Mouse (Mus musculus) forebrain, embryonic 15.5 days (tissue): ENCODE data around the gene Cd3e. TPM values are rescaled to one million over a fixed set of nuclear protein-coding genes. Genes with fewer than 3 reads are reported as not detected.
"Not testable (repeated sequence)": the region's sequence is repeated elsewhere in the genome, so short reads cannot be mapped to it uniquely, and the experiment has no call there.

ENCODE experiments used
- ATAC-seq: fragments of 200-750 bp; cut with Nextera tagmentation; replicated peaks from 2 replicates; pipeline ENCODE4 v1.8.0; 2017; ENCODE audit warnings: mild to moderate bottlenecking, moderate TSS enrichment, moderate library complexity
- H3K27ac ChIP-seq: fragments of 300-500 bp; sonication (generic); replicated peaks from 2 replicates; pipeline ENCODE4 v1.5.1; 2015; ENCODE audit warnings: mild to moderate bottlenecking, inconsistent platforms
- H3K27me3 ChIP-seq: fragments of 300-500 bp; sonication (generic); 2 replicates; pipeline ENCODE4 v1.6.1; 2015; ENCODE audit warnings: inconsistent platforms
- H3K36me3 ChIP-seq: fragments of 300-500 bp; sonication (generic); 2 replicates; pipeline ENCODE4 v1.6.1; 2015; ENCODE audit warnings: mild to moderate bottlenecking, inconsistent platforms
- H3K4me1 ChIP-seq: fragments of 300-500 bp; sonication (generic); 2 replicates; pipeline ENCODE4 v1.6.1; 2015; ENCODE audit warnings: inconsistent platforms
- H3K4me2 ChIP-seq: fragments of 300-500 bp; sonication (generic); replicated peaks from 2 replicates; pipeline ENCODE4 v1.6.1; 2015; ENCODE audit warnings: mild to moderate bottlenecking, inconsistent platforms
- H3K4me3 ChIP-seq: fragments of 300-500 bp; sonication (generic); 2 replicates; pipeline ENCODE4 v1.5.1; 2015; ENCODE audit warnings: mild to moderate bottlenecking, inconsistent platforms
- H3K9ac ChIP-seq: fragments of 300-500 bp; sonication (generic); replicated peaks from 2 replicates; pipeline ENCODE4 v1.6.1; 2015; ENCODE audit warnings: mild to moderate bottlenecking, inconsistent platforms
- H3K9me3 ChIP-seq: fragments of 300-500 bp; sonication (generic); 2 replicates; pipeline ENCODE4 v1.6.1; 2016; ENCODE audit warnings: inconsistent platforms
- WGBS: fragments of 180-500 bp; shearing (Covaris S2); methylation state at CpG from one replicate; pipeline ENCODE4 v1.1.7; 2015; ENCODE audit warnings: mixed read lengths; 5-methylcytosine and 5-hydroxymethylcytosine counted together
- polyA plus RNA-seq: library from polyadenylated mRNA; unstranded; fragments of >200 nt; fragmentation: Nextera tagmentation; extraction: Ambion mirVana; gene quantifications from 2 replicates; pipeline ENCODE4 v1.2.1, GENCODE M21; 2015

Gene Cd3e
- polyA plus RNA-seq, 1 experiment from 2014 or later: not detected

- Histone ChIP-seq H3K4me3 (no peak within 1 kb of the TSS), H3K9me3 (no peaks in the 10 kb centered on the region), H3K4me1 (no peaks in the 10 kb centered on the region), H3K27me3 (peaks cover 59% of the 10 kb centered on the region), H3K4me2 (no peak within 1 kb of the TSS), H3K9ac (no peak within 1 kb of the TSS), H3K27ac (no peak within 1 kb of the TSS), H3K36me3 (no peaks in the 10 kb centered on the region)
- no peak for ATAC-seq
- WGBS: 63% methylated on average over 5 of the region's 5 CpGs
These were observed 30.1 kb upstream of the Cd3e start, which contains the start of gene Mpzl2 for GRCm38 (mm10) chr9:45039499-45039898. Mpzl2 (plus strand) TSS chr9:45039799.

- H3K36me3 ChIP-seq, H3K4me2 ChIP-seq, H3K9me3 ChIP-seq, H3K27ac ChIP-seq, ATAC-seq, H3K9ac ChIP-seq, H3K4me1 ChIP-seq, H3K4me3 ChIP-seq: not testable (repeated sequence)
- peaks cover 45% of the 10 kb centered on the region for H3K27me3 ChIP-seq
- WGBS: 87% methylated on average over 1 of the region's 1 CpGs
These were observed 28.4 kb upstream of the Cd3e start for GRCm38 (mm10) chr9:45037803-45038202.

GRCm38 (mm10) chr9:45034526-45034925, 25.1 kb upstream of the Cd3e start:
- Histone ChIP-seq H3K27ac (no peak overlapping the region), H3K9me3 (no peaks in the 10 kb centered on the region), H3K36me3 (no peaks in the 10 kb centered on the region), H3K9ac (no peak overlapping the region), H3K4me2 (no peak overlapping the region), H3K4me1 (no peaks in the 10 kb centered on the region), H3K4me3 (no peak overlapping the region), H3K27me3 (peaks cover 12% of the 10 kb centered on the region; the same call in 1 of the 2 replicates)
- WGBS: 82% methylated on average over 3 of the region's 3 CpGs
- no peak for ATAC-seq

GRCm38 (mm10) chr9:45032261-45032660, 22.8 kb upstream of the Cd3e start:
- Histone ChIP-seq H3K9me3 (no peaks in the 10 kb centered on the region), H3K4me2 (no peak overlapping the region), H3K4me3 (no peak overlapping the region), H3K4me1 (no peaks in the 10 kb centered on the region), H3K27ac (no peak overlapping the region), H3K9ac (no peak overlapping the region), H3K36me3 (no peaks in the 10 kb centered on the region), H3K27me3 (no peaks in the 10 kb centered on the region)
- WGBS: 82% methylated on average over 2 of the region's 2 CpGs
- no peak for ATAC-seq

- Histone ChIP-seq H3K36me3 (no peaks in the 10 kb centered on the region), H3K9ac (no peak overlapping the region), H3K27me3 (no peaks in the 10 kb centered on the region), H3K4me3 (no peak overlapping the region), H3K4me1 (no peaks in the 10 kb centered on the region), H3K9me3 (no peaks in the 10 kb centered on the region), H3K4me2 (no peak overlapping the region), H3K27ac (no peak overlapping the region)
- WGBS: 75% methylated on average over 6 of the region's 6 CpGs
- ATAC-seq: no peak
These were observed 20.9 kb upstream of the Cd3e start for GRCm38 (mm10) chr9:45030341-45030740.

- no peak overlapping the region for H3K4me2 ChIP-seq
- ATAC-seq: no peak
- H3K27ac ChIP-seq: no peak overlapping the region
- H3K36me3 ChIP-seq: no peaks in the 10 kb centered on the region
- H3K9ac ChIP-seq: no peak overlapping the region
- no peaks in the 10 kb centered on the region for H3K4me1 ChIP-seq
- no peak overlapping the region for H3K4me3 ChIP-seq
- 75% methylated on average over 8 of the region's 8 CpGs for WGBS
- H3K9me3 ChIP-seq: no peaks in the 10 kb centered on the region
- no peaks in the 10 kb centered on the region for H3K27me3 ChIP-seq
These were observed 17.9 kb upstream of the Cd3e start for GRCm38 (mm10) chr9:45027376-45027775.

- ATAC-seq: no peak
- 84% methylated on average over 2 of the region's 2 CpGs for WGBS
These were observed 14.8 kb upstream of the Cd3e start for GRCm38 (mm10) chr9:45024187-45024586.

GRCm38 (mm10) chr9:45023638-45024037, 14.2 kb upstream of the Cd3e start:
- H3K27me3 ChIP-seq: no peaks in the 10 kb centered on the region
- H3K9ac ChIP-seq: no peak overlapping the region
- H3K4me3 ChIP-seq: no peak overlapping the region
- 67% methylated on average over 3 of the region's 3 CpGs for WGBS
- no peaks in the 10 kb centered on the region for H3K36me3 ChIP-seq
- H3K9me3 ChIP-seq: no peaks in the 10 kb centered on the region
- no peak for ATAC-seq
- no peaks in the 10 kb centered on the region for H3K4me1 ChIP-seq
- no peak overlapping the region for H3K27ac ChIP-seq
- no peak overlapping the region for H3K4me2 ChIP-seq

More at GRCm38 (mm10) chr9:45024187-45024586, 14.8 kb upstream of the Cd3e start:
- H3K9ac ChIP-seq: no peak overlapping the region
- H3K4me3 ChIP-seq: no peak overlapping the region
- H3K27ac ChIP-seq: no peak overlapping the region
- H3K27me3 ChIP-seq: no peaks in the 10 kb centered on the region
- no peaks in the 10 kb centered on the region for H3K4me1 ChIP-seq
- no peaks in the 10 kb centered on the region for H3K9me3 ChIP-seq
- H3K36me3 ChIP-seq: no peaks in the 10 kb centered on the region
- no peak overlapping the region for H3K4me2 ChIP-seq

GRCm38 (mm10) chr9:45022800-45023199, 13.4 kb upstream of the Cd3e start:
- Histone ChIP-seq H3K9me3 (no peaks in the 10 kb centered on the region), H3K36me3 (no peaks in the 10 kb centered on the region), H3K4me2 (no peak overlapping the region), H3K27ac (no peak overlapping the region), H3K9ac (no peak overlapping the region), H3K27me3 (no peaks in the 10 kb centered on the region), H3K4me1 (no peaks in the 10 kb centered on the region), H3K4me3 (no peak overlapping the region)
- no peak for ATAC-seq
- whole genome bisulfite sequencing: 17% methylated on average over 3 of the region's 3 CpGs

- no peaks in the 10 kb centered on the region for H3K4me1 ChIP-seq
- 83% methylated on average over 11 of the region's 11 CpGs for WGBS
- no peak for ATAC-seq
- no peak overlapping the region for H3K27ac ChIP-seq
- no peak overlapping the region for H3K9ac ChIP-seq
- no peaks in the 10 kb centered on the region for H3K9me3 ChIP-seq
- peaks cover 3% of the 10 kb centered on the region; the same call in 1 of the 2 replicates for H3K27me3 ChIP-seq
- H3K4me3 ChIP-seq: no peak overlapping the region
- no peak overlapping the region for H3K4me2 ChIP-seq
- no peaks in the 10 kb centered on the region for H3K36me3 ChIP-seq
These were observed 8.6 kb upstream of the Cd3e start for GRCm38 (mm10) chr9:45018031-45018430.

GRCm38 (mm10) chr9:45015841-45016240, 6.4 kb upstream of the Cd3e start:
- ATAC-seq: no peak
- 71% methylated on average over 3 of the region's 3 CpGs for WGBS

GRCm38 (mm10) chr9:45014879-45015278, 5.5 kb upstream of the Cd3e start:
- Histone ChIP-seq H3K4me2 (no peak overlapping the region), H3K4me1 (no peaks in the 10 kb centered on the region), H3K27me3 (peaks cover 3% of the 10 kb centered on the region; the same call in 1 of the 2 replicates), H3K9ac (no peak overlapping the region), H3K27ac (no peak overlapping the region), H3K36me3 (no peaks in the 10 kb centered on the region), H3K9me3 (no peaks in the 10 kb centered on the region), H3K4me3 (no peak overlapping the region)
- ATAC-seq: no peak
- 55% methylated on average over 2 of the region's 2 CpGs for WGBS

More at GRCm38 (mm10) chr9:45015841-45016240, 6.4 kb upstream of the Cd3e start:
- Histone ChIP-seq H3K4me3 (no peak overlapping the region), H3K27ac (no peak overlapping the region), H3K9me3 (no peaks in the 10 kb centered on the region), H3K36me3 (no peaks in the 10 kb centered on the region), H3K4me1 (no peaks in the 10 kb centered on the region), H3K4me2 (no peak overlapping the region), H3K27me3 (peaks cover 3% of the 10 kb centered on the region; the same call in 1 of the 2 replicates), H3K9ac (no peak overlapping the region)

- H3K27ac ChIP-seq: no peak overlapping the region
- no peak overlapping the region for H3K4me2 ChIP-seq
- H3K4me1 ChIP-seq: no peaks in the 10 kb centered on the region
- no peaks in the 10 kb centered on the region for H3K9me3 ChIP-seq
- no peak overlapping the region for H3K4me3 ChIP-seq
- H3K9ac ChIP-seq: no peak overlapping the region
- H3K36me3 ChIP-seq: no peaks in the 10 kb centered on the region
- H3K27me3 ChIP-seq: peaks cover 3% of the 10 kb centered on the region; the same call in 1 of the 2 replicates
- WGBS: 62% methylated on average over 6 of the region's 6 CpGs
- ATAC-seq: no peak
These were observed 1.9 kb upstream of the Cd3e start for GRCm38 (mm10) chr9:45011291-45011690.
